Mouse (Mus musculus): ENCODE measurements at regions not wholly inside any gene's neighbourhood (a gene's known extent, or its start where the extent isn't known, plus 50 kb on each side); places are given as distances from the start of the nearest gene placed in this dataset.

DNA sequence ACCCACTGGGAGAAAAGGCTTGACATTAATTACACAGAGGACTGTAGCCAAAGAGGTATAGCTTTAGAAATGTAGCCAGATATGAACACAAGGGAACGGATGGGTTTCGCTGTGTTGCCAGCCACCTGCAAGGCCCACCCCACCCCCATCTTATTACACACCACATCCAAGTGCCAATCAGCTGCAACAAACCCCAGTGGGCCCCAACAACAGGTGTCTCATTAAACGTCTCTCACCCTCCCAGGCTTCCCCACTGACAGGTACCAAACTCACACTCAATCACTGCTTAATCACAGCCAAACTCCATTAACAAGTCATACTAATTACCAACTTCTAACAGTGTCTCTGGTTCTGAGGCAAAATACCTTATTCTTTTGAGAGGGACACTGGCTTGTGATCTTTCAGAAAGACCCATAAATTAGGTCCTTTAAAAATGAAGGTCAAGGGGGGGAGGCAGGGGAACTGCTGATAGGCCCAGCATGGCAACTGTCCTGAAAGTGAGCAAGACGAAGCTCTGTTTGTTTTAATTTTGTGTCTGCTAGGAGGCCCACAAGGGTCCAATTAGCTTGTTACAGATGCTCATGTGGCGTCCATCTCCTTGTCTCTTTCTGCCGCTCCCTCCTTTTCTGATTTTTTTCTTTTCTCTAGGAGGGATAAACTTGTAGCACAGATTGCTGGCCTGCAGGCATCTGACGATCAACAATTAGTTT lies 115.4 kb upstream of the Arrdc4 start:
- in situ Hi-C loops (cut with MboI, MseI): no loop called here

DNA sequence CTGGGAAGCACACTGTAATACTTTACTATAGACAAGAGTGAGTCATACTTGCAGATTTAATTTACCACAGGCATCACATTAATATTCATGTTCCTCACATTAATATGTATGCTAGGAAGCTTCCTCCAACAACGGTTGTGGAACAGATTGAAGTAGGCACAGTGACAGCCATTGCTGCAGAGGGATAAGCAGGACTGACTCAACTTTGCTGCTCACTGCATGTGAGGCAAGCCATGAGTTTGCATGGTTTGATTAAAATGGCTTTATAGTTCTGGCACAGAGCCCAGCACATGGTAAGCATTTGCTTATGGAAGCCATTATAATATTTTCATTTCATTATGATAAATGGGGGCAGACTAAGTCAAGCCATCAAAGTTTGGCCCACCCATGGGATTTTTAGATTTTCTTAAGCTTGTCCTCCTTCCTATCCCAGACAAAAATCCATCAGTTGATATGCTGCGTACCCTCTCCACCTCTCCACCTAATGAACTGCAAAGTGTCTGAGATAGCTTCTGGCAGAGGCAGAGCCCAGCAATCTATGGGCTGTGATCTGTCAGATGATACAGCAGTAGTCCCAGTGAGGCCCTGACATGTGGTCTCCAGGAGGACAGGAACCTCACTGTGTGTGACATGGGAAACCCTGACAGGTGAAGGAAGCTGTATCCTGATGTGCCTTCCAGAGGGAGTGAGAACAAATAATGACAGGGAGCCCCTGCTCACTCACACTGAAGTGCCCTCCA lies 109.6 kb upstream of the Arrdc4 start:
- in situ Hi-C loops (cut with MboI, MseI): no loop called here

- in situ Hi-C loops (cut with MboI, MseI): no loop called here
Measured at GRCm38 (mm10) chr7:68851981-68852575, 103.0 kb upstream of the Arrdc4 start.

- in situ Hi-C loops (cut with MboI, MseI): no loop called here
Measured at GRCm38 (mm10) chr7:68844606-68845005, 95.6 kb upstream of the Arrdc4 start.

DNA sequence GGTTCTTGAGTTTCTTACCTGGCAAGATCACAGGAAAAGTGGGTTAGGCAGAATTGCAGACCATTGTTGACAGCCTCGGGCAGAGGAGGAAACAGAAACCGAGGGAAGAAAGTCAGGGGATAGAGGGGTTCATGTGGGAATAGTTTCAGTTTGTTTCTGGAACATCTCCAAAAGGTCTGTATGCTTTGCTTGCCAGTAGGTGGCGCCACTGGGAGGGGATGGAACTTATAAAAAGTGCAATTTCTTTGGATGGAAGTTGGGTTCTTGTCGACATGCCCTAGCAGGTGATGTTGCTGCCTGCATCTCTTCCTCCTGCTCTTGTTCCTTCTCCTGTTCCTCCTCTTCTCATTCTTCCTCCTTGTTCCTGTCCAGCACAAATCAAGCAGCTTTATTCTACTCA lies 94.3 kb upstream of the Arrdc4 start:
- in situ Hi-C loops (cut with MboI, MseI): no loop called here

DNA sequence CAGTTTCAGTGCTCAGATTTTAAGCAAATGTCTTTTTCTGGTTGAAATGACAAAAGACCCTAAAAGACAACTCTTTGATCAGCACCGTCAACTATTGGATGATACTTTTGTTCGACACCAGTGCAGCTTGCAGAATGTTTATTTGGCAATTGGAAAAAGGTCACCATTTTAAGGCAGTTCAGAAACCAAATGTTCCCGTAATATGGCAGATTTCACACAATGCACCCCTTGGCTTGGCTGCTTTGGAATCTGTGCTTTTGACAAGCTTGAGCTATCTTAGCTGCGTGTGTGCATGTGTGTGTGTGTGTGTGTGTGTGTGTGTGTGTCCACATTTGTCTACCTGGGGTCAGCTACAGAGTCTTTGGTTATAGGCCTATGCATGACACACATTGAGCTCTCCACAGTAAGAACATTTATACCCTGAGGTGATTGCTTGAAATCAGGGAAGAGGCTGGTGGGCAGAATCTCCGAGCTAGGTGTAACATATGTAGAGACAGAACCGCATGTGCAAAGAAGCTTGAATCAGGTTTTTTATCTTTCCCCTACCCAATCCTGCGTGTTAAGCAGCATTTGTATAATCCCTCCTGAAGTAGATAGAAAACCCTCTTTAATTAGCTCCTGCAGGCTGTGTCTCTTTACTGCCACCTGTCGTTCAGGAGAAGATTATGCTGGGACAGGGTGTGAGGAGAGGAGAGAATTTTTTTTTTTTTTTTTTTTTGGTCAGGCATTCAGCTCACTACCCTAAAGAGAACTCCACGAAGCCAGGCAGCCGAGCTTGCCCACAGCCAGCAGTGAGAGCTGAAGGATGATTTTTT lies 85.1 kb upstream of the Arrdc4 start:
- in situ Hi-C loops (cut with MboI, MseI): no loop called here

DNA sequence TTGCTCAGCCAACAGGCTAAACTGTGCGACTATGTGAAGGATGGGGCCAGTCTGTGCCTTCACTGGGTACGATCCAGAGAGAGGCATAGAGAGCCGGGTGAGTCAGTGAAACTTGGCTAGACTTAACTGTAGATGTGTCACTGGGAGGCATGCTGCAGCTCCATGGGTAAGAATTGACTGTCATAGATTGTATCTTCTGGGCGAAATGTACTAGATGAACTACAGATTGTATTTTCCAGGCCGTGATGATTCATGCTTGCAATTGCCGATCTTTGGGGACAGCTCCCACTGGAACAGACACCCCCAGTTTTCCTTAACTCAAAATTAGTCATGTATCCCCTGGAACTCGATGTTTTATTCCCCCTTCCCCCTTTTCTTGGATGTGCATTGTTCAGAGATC lies 84.5 kb upstream of the Arrdc4 start:
- in situ Hi-C loops (cut with MboI, MseI): no loop called here

DNA sequence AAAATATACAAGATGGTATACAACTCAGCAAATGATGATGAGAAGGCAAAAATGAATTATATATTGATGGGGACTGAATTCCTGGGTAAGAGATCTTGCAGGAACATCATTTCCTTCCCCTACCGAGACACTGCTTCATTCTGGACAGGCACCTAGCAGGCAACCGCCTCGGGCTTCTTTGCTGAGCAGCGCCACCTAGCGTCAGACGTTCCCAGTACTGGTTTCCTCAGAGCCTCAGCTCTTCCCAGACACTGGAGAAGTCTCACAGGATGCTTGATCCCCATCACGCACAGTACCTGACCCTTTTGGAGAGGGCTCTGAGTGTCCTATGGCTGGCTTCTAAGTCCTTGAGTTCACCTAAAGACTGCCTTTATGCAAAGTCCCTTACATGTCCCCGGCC lies 80.8 kb upstream of the Arrdc4 start:
- in situ Hi-C loops (cut with MboI, MseI): loop anchor here in 1 of 2 experiments (10.0 kb wide), 1 partner anchor 455 kb away; no protein-coding TSS in a partner anchor

- in situ Hi-C loops (cut with MboI, MseI): loop anchor here (5.0 to 10.0 kb wide), 2 partner anchors 242 to 450 kb away; no protein-coding TSS in a partner anchor
Measured at GRCm38 (mm10) chr7:68824399-68824798, 75.4 kb upstream of the Arrdc4 start.

GRCm38 (mm10) chr7:68823646-68824045 lies 74.6 kb upstream of the Arrdc4 start:
- in situ Hi-C loops (cut with MboI, MseI): loop anchor here (5.0 to 10.0 kb wide), 2 partner anchors 241 to 449 kb away; no protein-coding TSS in a partner anchor

DNA sequence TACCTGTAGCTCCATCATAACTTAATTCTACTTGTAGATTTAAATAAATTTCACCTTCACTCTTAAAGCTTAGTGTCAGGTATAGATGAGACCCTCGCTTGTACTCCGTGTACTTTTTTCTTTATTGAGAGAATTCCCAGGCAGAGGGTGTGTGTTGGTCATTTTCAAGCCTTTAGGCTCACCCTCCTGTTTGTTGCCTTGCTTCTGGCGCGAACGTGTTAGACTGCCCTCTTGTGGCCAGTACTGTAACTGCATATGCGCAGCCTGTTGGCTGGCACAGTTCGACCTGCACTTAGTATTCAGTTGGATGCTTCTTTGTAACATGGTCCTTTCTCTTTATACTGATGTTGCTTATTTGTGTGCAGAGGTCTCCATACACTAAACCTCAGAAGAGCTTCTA lies 74.1 kb upstream of the Arrdc4 start:
- in situ Hi-C loops (cut with MboI, MseI): loop anchor here (5.0 to 10.0 kb wide), 2 partner anchors 241 to 448 kb away; no protein-coding TSS in a partner anchor

- in situ Hi-C loops (cut with MboI, MseI): loop anchor here (5.0 kb wide), 2 partner anchors 423 to 428 kb away; no protein-coding TSS in a partner anchor
Measured at GRCm38 (mm10) chr7:68814823-68815666, 66.0 kb upstream of the Arrdc4 start.

DNA sequence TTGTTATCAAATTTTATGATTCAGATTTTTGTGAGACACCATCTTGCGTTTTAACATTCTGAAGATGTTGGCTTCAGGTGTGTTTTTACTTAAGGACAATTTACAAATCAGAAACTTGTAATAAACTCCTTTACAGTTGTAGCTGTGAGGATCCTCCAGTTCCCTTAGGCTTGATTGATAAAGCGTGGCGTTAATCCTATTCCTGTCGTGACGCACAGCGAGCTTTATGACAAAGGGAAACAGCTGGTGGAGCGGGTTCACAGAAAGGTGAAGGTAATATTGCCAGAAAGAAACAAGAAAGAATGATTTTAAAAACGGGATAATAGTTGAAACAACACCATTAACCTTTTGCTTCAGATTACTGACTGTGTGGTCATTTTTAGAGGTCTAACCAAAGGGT lies 60.7 kb upstream of the Arrdc4 start:
- in situ Hi-C loops (cut with MboI, MseI): no loop called here

Measured in T-helper 17 cell (primary cell).